ENCODE assay signal across 17 mouse cellular contexts in genomic region chr15:85464190-85464589, GRCm38 (mm10). TPM values are rescaled to one million over a fixed set of nuclear protein-coding genes. Genes with fewer than 3 reads are reported as not detected.
DNase-seq lines count a peak whose midpoint lies in the region; ATAC-seq lines count a peak whose summit lies in the region.
"Had no signal": no experiment of that assay in that cellular context is flagged by ENCODE, and none has a peak within 500 bp of the region (broad histone marks: within the 10 kb centered on the region; RNA-seq: fewer than 3 reads in every experiment).

No protein-coding gene starts in this region.

- H3K9ac ChIP-seq in embryonic facial prominence, embryonic 14.5 days (ENCODE audit: low read depth, low read length): no peak overlapping the region
- H3K9ac ChIP-seq in hindbrain, embryonic 13.5 days: peak overlapping the region; percentile 19; the same call in 1 of the 2 replicates
- no peak overlapping the region for H3K9ac ChIP-seq in midbrain, embryonic 16.5 days (ENCODE audit: low read depth, low read length)
- H3K9ac ChIP-seq: embryonic facial prominence, embryonic 15.5 days; liver, embryonic 13.5 days had no signal

- peaks cover 72% of the 10 kb centered on the region for H3K36me3 ChIP-seq in embryonic facial prominence, embryonic 14.5 days (ENCODE audit: control insufficient read depth, insufficient read depth, low read length)
- H3K36me3 ChIP-seq in hindbrain, embryonic 13.5 days: peaks cover 42% of the 10 kb centered on the region
- peaks cover 14% of the 10 kb centered on the region; the same call in 1 of the 2 replicates for H3K36me3 ChIP-seq in midbrain, embryonic 16.5 days (ENCODE audit: control insufficient read depth, insufficient read depth, low read length)

- H3K4me2 ChIP-seq in embryonic facial prominence, embryonic 14.5 days (ENCODE audit: low read depth, low read length): no peak overlapping the region
- H3K4me2 ChIP-seq in hindbrain, embryonic 13.5 days: no peak overlapping the region
- H3K4me2 ChIP-seq in midbrain, embryonic 16.5 days (ENCODE audit: low read length): no peak overlapping the region
- H3K4me2 ChIP-seq: embryonic facial prominence, embryonic 15.5 days; liver, embryonic 13.5 days had no signal

- H3K9me3 ChIP-seq in embryonic facial prominence, embryonic 14.5 days (ENCODE audit: control insufficient read depth, low read length): no peaks in the 10 kb centered on the region
- no peaks in the 10 kb centered on the region for H3K9me3 ChIP-seq in hindbrain, embryonic 13.5 days
- no peaks in the 10 kb centered on the region for H3K9me3 ChIP-seq in midbrain, embryonic 16.5 days (replicated peaks; ENCODE audit: control insufficient read depth, low read length, poor library complexity, severe bottlenecking)
- H3K9me3 ChIP-seq: embryonic facial prominence, embryonic 15.5 days; heart, embryonic 10.5 days; liver, embryonic 13.5 days had no signal

- no peaks in the 10 kb centered on the region for H3K27me3 ChIP-seq in embryonic facial prominence, embryonic 14.5 days (replicated peaks; ENCODE audit: control insufficient read depth, insufficient read depth, low read length)
- no peaks in the 10 kb centered on the region for H3K27me3 ChIP-seq in hindbrain, embryonic 13.5 days
- no peaks in the 10 kb centered on the region for H3K27me3 ChIP-seq in midbrain, embryonic 16.5 days (ENCODE audit: control insufficient read depth, insufficient read depth, low read depth, low read length)
- H3K27me3 ChIP-seq: embryonic facial prominence, embryonic 15.5 days; liver, embryonic 13.5 days had no signal

- WGBS in embryonic facial prominence, embryonic 14.5 days: 25% methylated on average over 5 of the region's 5 CpGs
- WGBS in hindbrain, embryonic 13.5 days: 2% methylated on average over 5 of the region's 5 CpGs
- WGBS in midbrain, embryonic 16.5 days: 10% methylated on average over 5 of the region's 5 CpGs

- intact Hi-C loops in left cerebral cortex, postnatal 36 days (cut with DNase I): no loop called here

- no peak for ATAC-seq in embryonic facial prominence, embryonic 14.5 days (ENCODE audit: low read depth)
- no peak; the same call in 1 of the 2 replicates for ATAC-seq in hindbrain, embryonic 13.5 days (ENCODE audit: low FRiP score)
- no peak for ATAC-seq in midbrain, embryonic 16.5 days

- peak; percentile 62 for DNase-seq in ZHBTc4 (ENCODE audit: low read depth, low spot score)
- peak; percentile 32 for DNase-seq in embryonic facial prominence, embryonic 14.5 days (ENCODE audit: low spot score)
- no peak for DNase-seq in urinary bladder, postnatal 10 days (ENCODE audit: low spot score)
- no peak for DNase-seq in left cerebral cortex, postnatal 36 days (ENCODE audit: low spot score in 2 of 2)
- DNase-seq in left cerebral cortex, adult 8-10 months (ENCODE audit: low spot score in 2 of 2): no peak
- no peak for DNase-seq in layer of hippocampus, postnatal 14 days (ENCODE audit: low spot score in 2 of 2)
- DNase-seq: cerebellum, adult 2 months; liver, embryonic 13.5 days had no signal

- H3K27ac ChIP-seq in embryonic facial prominence, embryonic 14.5 days (replicated peaks; ENCODE audit: low read depth, low read length): no peak overlapping the region
- H3K27ac ChIP-seq in hindbrain, embryonic 13.5 days: peak overlapping the region; percentile 89
- peak overlapping the region; percentile 24; the same call in 1 of the 2 replicates for H3K27ac ChIP-seq in midbrain, embryonic 16.5 days (ENCODE audit: low read length)
- H3K27ac ChIP-seq: embryonic facial prominence, embryonic 15.5 days; heart, embryonic 10.5 days; left cerebral cortex, adult 2 months; liver, embryonic 13.5 days; macrophage had no signal

- no peak overlapping the region for H3K4me3 ChIP-seq in embryonic facial prominence, embryonic 14.5 days (ENCODE audit: low read depth, low read length)
- no peak overlapping the region for H3K4me3 ChIP-seq in hindbrain, embryonic 13.5 days
- H3K4me3 ChIP-seq in midbrain, embryonic 16.5 days (ENCODE audit: low read depth, low read length): no peak overlapping the region
- H3K4me3 ChIP-seq: embryonic facial prominence, embryonic 15.5 days; heart, embryonic 10.5 days; left cerebral cortex, adult 2 months; liver, embryonic 13.5 days had no signal

- no peaks in the 10 kb centered on the region for H3K4me1 ChIP-seq in embryonic facial prominence, embryonic 14.5 days (ENCODE audit: control insufficient read depth, insufficient read depth, low read length)
- peaks cover 78% of the 10 kb centered on the region for H3K4me1 ChIP-seq in hindbrain, embryonic 13.5 days (replicated peaks)
- peaks cover 46% of the 10 kb centered on the region for H3K4me1 ChIP-seq in midbrain, embryonic 16.5 days (ENCODE audit: control insufficient read depth, insufficient read depth, low read length)

RNA-seq across cellular contexts. Expression of gene 7530416G11Rik, which starts 38.8 kb away (rescaled TPM):
- polyA plus RNA-seq in embryonic facial prominence, embryonic 14.5 days (2014; fragmentation: Nextera tagmentation; extraction: Ambion mirVana): not detected in 2 replicates
- not detected in 2 replicates for polyA plus RNA-seq in hindbrain, embryonic 13.5 days (2015; fragmentation: Nextera tagmentation; extraction: Ambion mirVana)
- not detected in 2 replicates for polyA plus RNA-seq in midbrain, embryonic 16.5 days (2015; fragmentation: Nextera tagmentation; extraction: Ambion mirVana)
- not detected for total RNA-seq in left cerebral cortex, postnatal 36 days (2021)
- not detected for total RNA-seq in left cerebral cortex, adult 8-10 months (2022)
- total RNA-seq in layer of hippocampus, postnatal 14 days (2021): not detected
- total RNA-seq: hematopoietic stem cell, adult 5-6 weeks; left cerebral cortex, adult 2 months had no signal
- polyA plus RNA-seq: cerebellum, adult 2 months; embryonic facial prominence, embryonic 15.5 days; heart, embryonic 10.5 days; kidney, embryonic 14.5 days; liver, embryonic 13.5 days; macrophage; stomach, embryonic 16.5 days had no signal

Comparison
In these comparisons a context has a peak if more than half of its experiments do, and no peak if none do; other contexts are left out.
1. DNase-seq: peak in ZHBTc4 (single experiment) and embryonic facial prominence, embryonic 14.5 days (single experiment); none in urinary bladder, postnatal 10 days (single experiment), left cerebral cortex, postnatal 36 days (0 of 2), left cerebral cortex, adult 8-10 months (0 of 2) and layer of hippocampus, postnatal 14 days (0 of 2).